Mouse (Mus musculus): Measurements from ENCODE around the gene Krtap28-10.

DNA sequence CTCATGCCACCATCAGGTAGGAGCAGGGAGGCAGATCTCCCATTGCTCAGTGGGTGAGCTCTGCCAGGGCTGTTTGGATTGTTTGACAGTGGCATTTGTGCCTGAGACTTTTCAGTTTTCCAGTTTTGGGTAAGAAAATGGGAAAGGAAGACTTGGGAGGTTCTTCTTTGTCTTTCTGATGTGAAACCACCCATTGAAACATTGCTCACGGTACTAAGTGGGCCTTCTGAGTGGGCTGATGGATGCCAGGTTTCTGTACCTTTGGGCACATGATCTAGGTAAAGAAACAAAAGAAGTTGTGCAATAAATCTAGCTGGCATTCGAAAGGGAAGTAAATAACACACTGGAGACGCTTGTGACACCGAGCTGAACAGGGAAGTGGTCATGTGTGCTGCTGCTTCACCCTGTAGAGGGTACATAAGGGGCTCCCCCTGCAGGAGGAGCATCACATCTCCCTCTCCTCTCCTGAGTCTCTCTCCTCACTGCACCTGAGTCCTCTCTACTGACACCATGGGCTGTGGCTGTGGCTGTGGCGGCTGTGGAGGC is 2.7 kb upstream of the Krtap28-10 start, which contains the start of gene Gm47969:
- TF ChIP-seq CTCF (conservative IDR thresholded peaks at IDR 0.05; ENCODE audit: insufficient read depth, insufficient read length, low read depth, low read length) (no peak), POLR2A (IDR thresholded peaks at IDR 0.05; ENCODE audit: low read depth, low read length) (no peak)

Data from kidney, adult 2 months (tissue).